Mouse (Mus musculus): Measurements from ENCODE around the gene Tdrkh. TPM values are rescaled to one million over a fixed set of nuclear protein-coding genes. Genes with fewer than 3 reads are reported as not detected.
A peak's percentile ranks its signal among the peaks of the same experiment; 100 is the strongest.

Tdrkh gene
- polyA plus RNA-seq, 1 experiment from 2014 or later, result 45.2 TPM

DNA sequence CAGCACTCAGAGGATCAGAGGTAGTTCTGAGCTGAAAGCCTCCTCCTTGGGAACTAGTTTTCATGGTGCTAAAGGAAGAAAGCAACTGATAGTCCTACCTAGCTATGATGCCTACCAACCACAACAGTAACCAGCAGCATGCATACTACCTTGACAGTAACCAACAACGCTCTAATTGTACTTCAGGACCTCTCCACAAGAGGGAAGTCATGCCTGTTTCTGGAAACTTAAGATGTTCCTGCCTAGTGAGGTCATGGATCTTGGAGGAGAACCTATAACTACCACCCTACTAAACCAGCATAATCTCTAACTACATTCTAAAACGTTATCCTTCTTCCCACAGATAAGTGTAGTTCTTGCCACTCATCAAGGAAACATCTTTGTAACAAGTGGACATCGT is 28.1 kb downstream of the Tdrkh start:
- Histone ChIP-seq H3K4me1 (peaks cover 10% of the 10 kb centered on the region), H3K9me3 (replicated peaks) (no peaks in the 10 kb centered on the region), H3K27ac (replicated peaks) (no peak overlapping the region), H3K36me3 (peaks cover 17% of the 10 kb centered on the region), H3K4me3 (no peak overlapping the region), H3K27me3 (ENCODE audit: low read depth, poor library complexity, severe bottlenecking) (no peaks in the 10 kb centered on the region)
- no peak for DNase-seq (ENCODE audit: low spot score)
- 41% methylated on average over 3 of the region's 3 CpGs for whole genome bisulfite sequencing

DNA sequence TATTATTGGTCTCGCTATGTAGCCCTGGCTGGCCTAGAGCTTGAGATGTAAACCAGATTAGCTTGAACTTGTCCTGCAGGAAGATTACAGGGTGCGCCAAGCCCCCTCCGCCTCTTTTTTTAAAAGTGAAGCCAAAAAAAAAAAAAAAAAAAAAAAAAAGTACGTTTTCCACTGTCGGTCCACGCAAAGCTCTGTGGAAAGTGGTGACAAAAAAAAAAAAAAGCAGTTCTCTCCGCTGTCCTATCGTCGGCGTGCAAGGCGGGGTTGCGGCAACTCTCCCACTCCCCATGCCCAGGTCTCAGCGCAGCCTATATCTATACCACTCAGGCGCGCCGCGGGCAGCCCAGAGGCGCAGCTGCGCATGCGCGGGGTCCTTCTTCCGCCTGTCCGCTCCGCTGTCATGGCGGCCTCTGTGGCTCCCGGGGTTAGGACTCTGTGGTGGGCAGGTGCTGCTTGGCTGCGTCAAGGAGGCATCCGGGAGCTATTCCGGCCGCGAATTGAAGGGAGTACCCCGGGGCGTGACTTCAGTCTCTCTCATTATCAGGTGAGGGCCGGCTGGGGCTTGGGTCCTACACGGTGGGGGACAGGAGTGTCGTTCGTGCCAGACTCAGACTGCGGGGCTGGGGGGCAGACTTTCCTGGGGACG is 30.0 kb downstream of the Tdrkh start, which contains the start of gene Mrpl9:
Mrpl9 (plus strand) TSS at position 368 of the 646 bp plus-strand sequence.
- WGBS, result under 1% methylated on average over 38 of the region's 39 CpGs
- peak; percentile 96 for DNase-seq (ENCODE audit: low spot score)
- H3K27ac ChIP-seq (replicated peaks), result peak within 1 kb of the TSS; percentile 93
- no peaks in the 10 kb centered on the region for H3K9me3 ChIP-seq (replicated peaks)
- H3K4me3 ChIP-seq, result peak within 1 kb of the TSS; percentile 98
- peaks cover 10% of the 10 kb centered on the region for H3K4me1 ChIP-seq
- H3K36me3 ChIP-seq, result peaks cover 36% of the 10 kb centered on the region
- no peaks in the 10 kb centered on the region for H3K27me3 ChIP-seq (ENCODE audit: low read depth, poor library complexity, severe bottlenecking)

- H3K27ac ChIP-seq (replicated peaks), result peak within 1 kb of the TSS; percentile 93
Measured at GRCm38 (mm10) chr3:94443597-94443964, 30.5 kb downstream of the Tdrkh start, which contains the start of gene Oaz3. Oaz3 (minus strand) TSS chr3:94443915.

DNA sequence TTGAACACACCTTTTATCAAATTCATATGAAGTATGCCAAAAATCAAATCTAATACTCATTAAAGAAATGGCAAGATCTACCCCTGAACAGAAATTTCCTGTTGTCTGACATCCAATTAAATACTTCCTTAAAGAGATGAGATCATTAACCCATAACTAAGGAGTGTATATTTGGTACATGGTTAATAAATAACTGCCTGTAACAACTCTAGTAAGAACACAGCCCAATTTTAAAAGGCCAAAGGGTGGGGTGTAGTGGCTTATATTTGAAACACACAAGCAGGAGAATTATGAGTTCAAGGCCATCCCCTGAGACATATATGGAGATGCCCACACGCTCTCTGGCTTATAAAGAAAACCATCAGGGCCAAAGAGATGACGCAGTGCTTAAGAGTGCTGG is 36.3 kb downstream of the Tdrkh start:
- Histone ChIP-seq H3K9me3 (replicated peaks) (no peaks in the 10 kb centered on the region), H3K36me3 (peaks cover 62% of the 10 kb centered on the region), H3K27ac (replicated peaks) (no peak overlapping the region), H3K4me1 (peaks cover 3% of the 10 kb centered on the region), H3K27me3 (ENCODE audit: low read depth, poor library complexity, severe bottlenecking) (no peaks in the 10 kb centered on the region), H3K4me3 (no peak overlapping the region)
- 89% methylated on average over 2 of the region's 2 CpGs for WGBS
- DNase-seq (ENCODE audit: low spot score), result no peak

More at GRCm38 (mm10) chr3:94443597-94443964, 30.5 kb downstream of the Tdrkh start, which contains the start of gene Oaz3:
- H3K4me1 ChIP-seq, result peaks cover 10% of the 10 kb centered on the region
- H3K36me3 ChIP-seq, result peaks cover 41% of the 10 kb centered on the region
- WGBS, result under 1% methylated on average over 24 of the region's 24 CpGs
- H3K9me3 ChIP-seq (replicated peaks), result no peaks in the 10 kb centered on the region
- no peak for DNase-seq (ENCODE audit: low spot score)
- H3K27me3 ChIP-seq (ENCODE audit: low read depth, poor library complexity, severe bottlenecking), result no peaks in the 10 kb centered on the region
- H3K4me3 ChIP-seq, result peak within 1 kb of the TSS; percentile 98

GRCm38 (mm10) chr3:94456529-94457000 is 43.5 kb downstream of the Tdrkh start:
- whole genome bisulfite sequencing, result under 1% methylated on average over 12 of the region's 12 CpGs
- H3K36me3 ChIP-seq, result no peaks in the 10 kb centered on the region
- H3K27me3 ChIP-seq (ENCODE audit: low read depth, poor library complexity, severe bottlenecking), result 0 out of 2 replicates have a peak, but pooled peaks cover 7% of the 10 kb centered on the region
- no peaks in the 10 kb centered on the region for H3K9me3 ChIP-seq (replicated peaks)
- H3K4me1 ChIP-seq, result 0 out of 2 replicates have a peak, but pooled peaks cover 4% of the 10 kb centered on the region
- DNase-seq (ENCODE audit: low spot score), result peak; percentile 87
- no peak overlapping the region for H3K27ac ChIP-seq (replicated peaks)
- peak overlapping the region; percentile 45 for H3K4me3 ChIP-seq

DNA sequence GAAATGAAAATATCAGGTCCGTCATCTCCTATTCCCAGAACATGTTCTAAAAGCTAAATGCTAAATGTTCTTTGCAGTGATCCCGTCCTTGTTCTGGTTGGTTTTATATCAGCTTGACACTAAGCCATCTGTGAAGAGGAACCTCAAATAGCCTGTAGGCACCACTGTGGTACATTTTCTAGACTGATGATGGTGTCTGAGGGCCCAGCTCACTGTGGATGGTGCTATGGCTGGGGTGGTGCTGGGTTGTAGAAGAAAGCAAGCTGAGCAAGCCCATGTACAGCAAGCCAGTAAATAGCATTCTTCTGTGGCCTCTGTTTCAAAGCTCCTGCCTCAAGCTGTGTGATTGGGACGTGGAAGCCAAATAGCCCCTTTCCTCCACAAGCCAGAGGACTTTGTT is 44.0 kb downstream of the Tdrkh start:
- Histone ChIP-seq H3K4me3 (peak overlapping the region; percentile 45; the same call in 1 of the 2 replicates), H3K4me1 (0 out of 2 replicates have a peak, but pooled peaks cover 4% of the 10 kb centered on the region), H3K27ac (replicated peaks) (no peak overlapping the region), H3K9me3 (replicated peaks) (no peaks in the 10 kb centered on the region), H3K27me3 (ENCODE audit: low read depth, poor library complexity, severe bottlenecking) (0 out of 2 replicates have a peak, but pooled peaks cover 7% of the 10 kb centered on the region), H3K36me3 (no peaks in the 10 kb centered on the region)
- WGBS, result 76% methylated on average over 3 of the region's 3 CpGs
- DNase-seq (ENCODE audit: low spot score), result no peak

DNA sequence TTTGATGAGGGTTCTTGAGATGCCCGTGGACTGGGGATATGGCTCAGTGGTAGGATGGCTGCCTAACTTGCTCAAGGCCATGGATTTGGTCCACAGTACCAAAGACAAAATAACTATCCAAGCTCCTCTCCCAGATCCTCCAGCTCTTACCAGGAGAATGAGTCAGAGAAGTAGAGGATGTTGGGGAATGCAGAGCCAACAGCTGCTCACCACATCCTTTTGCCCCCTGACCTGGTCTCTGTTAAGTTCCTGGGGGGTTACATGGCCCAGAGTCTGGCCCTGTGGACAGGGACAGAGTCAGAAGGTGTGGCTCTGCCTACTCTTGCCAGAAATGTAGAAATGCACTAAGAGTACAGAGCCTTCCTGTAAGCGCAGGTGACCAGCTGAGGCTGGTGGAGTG is 46.8 kb downstream of the Tdrkh start:
- Histone ChIP-seq H3K4me1 (peaks cover 20% of the 10 kb centered on the region), H3K27ac (replicated peaks) (no peak overlapping the region; the same call in 1 of the 2 replicates), H3K36me3 (no peaks in the 10 kb centered on the region), H3K27me3 (ENCODE audit: low read depth, poor library complexity, severe bottlenecking) (0 out of 2 replicates have a peak, but pooled peaks cover 7% of the 10 kb centered on the region), H3K9me3 (replicated peaks) (no peaks in the 10 kb centered on the region), H3K4me3 (no peak overlapping the region)
- WGBS, result 92% methylated on average over 2 of the region's 2 CpGs
- no peak for DNase-seq (ENCODE audit: low spot score)

DNA sequence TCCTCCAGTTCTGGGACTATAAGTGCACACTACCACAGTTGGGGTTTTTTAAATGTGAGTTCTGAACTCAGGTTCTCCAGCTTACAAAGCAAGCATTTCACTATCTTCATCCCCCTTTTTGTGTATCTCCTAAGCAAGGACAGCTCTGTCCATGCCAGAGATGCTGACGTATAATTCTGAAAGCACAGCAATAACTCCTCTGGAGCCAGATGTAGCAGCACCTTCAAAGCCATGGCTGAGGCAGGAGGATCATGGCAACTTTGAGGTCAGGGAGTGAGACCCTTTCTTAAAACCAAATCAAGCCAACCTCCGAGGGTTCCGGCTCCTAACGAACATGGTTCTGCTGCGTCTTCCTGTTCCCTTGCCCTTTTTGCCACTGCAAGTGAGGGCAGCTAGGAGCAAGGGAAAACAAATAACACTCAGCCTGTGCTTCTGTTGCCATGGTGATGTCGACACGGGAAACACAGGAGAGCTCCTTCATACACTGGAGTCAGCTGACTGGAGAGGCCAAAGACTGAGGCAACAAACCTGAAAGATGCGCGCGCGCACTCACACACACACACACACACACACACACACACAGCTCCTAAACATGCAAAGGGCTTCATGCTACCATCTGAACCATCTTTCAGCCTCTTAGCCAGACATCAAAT is 51.0 kb downstream of the Tdrkh start:
- 56% methylated on average over 11 of the region's 11 CpGs for WGBS
- Histone ChIP-seq H3K27ac (replicated peaks) (peak overlapping the region; percentile 38), H3K36me3 (no peaks in the 10 kb centered on the region), H3K4me3 (no peak overlapping the region), H3K27me3 (ENCODE audit: low read depth, poor library complexity, severe bottlenecking) (no peaks in the 10 kb centered on the region), H3K4me1 (peaks cover 29% of the 10 kb centered on the region), H3K9me3 (replicated peaks) (no peaks in the 10 kb centered on the region)
- peak; percentile 57 for DNase-seq (ENCODE audit: low spot score)

GRCm38 (mm10) chr3:94465632-94466430 is 52.8 kb downstream of the Tdrkh start:
- no peak overlapping the region for H3K4me3 ChIP-seq
- no peak for DNase-seq (ENCODE audit: low spot score)
- H3K27me3 ChIP-seq (ENCODE audit: low read depth, poor library complexity, severe bottlenecking), result no peaks in the 10 kb centered on the region
- peaks cover 31% of the 10 kb centered on the region for H3K4me1 ChIP-seq
- H3K9me3 ChIP-seq (replicated peaks), result no peaks in the 10 kb centered on the region
- WGBS, result 51% methylated on average over 13 of the region's 13 CpGs
- H3K27ac ChIP-seq (replicated peaks), result peak overlapping the region; percentile 71
- no peaks in the 10 kb centered on the region for H3K36me3 ChIP-seq

- peaks cover 44% of the 10 kb centered on the region for H3K4me1 ChIP-seq
- H3K36me3 ChIP-seq, result no peaks in the 10 kb centered on the region
- no peaks in the 10 kb centered on the region for H3K9me3 ChIP-seq (replicated peaks)
- H3K27ac ChIP-seq (replicated peaks), result peak overlapping the region; percentile 17; the same call in 1 of the 2 replicates
- H3K27me3 ChIP-seq (ENCODE audit: low read depth, poor library complexity, severe bottlenecking), result no peaks in the 10 kb centered on the region
- DNase-seq (ENCODE audit: low spot score), result no peak
- H3K4me3 ChIP-seq, result no peak overlapping the region
- 54% methylated on average over 3 of the region's 3 CpGs for WGBS
Measured at GRCm38 (mm10) chr3:94468931-94469330, 55.9 kb downstream of the Tdrkh start.

DNA sequence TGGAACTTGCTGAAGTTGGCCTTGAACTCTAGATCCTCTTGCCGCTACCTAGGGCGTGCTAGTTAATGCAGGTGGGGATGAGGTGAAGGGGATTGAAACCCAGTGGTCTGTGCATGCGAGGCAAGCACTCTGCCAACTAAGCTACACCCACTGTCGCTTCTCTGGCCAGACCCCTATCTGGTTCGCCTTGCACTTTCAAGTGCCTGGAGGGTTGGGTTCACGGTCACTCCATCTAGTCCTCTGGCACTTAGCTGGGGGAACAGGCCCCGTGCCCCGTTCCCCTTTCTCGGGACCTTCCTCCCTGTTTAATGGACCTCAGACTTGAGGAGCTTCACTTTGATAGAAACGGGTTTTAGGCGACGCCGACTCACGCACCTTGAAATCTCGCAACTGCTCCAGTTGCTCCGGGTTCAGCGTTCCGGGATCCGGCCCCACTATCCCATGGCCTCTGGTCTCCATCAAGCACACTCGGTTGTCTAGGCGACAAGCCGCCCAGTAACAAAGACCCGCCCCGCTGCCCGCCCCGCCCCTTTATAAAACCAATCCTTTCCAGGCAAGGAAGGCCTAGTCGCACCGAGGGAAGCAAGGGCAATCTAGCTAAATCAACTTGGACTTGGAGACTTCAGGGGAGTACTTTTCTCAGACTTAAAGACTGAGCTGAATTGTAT is 59.5 kb downstream of the Tdrkh start:
- DNase-seq (ENCODE audit: low spot score), result peak; percentile 85
- peaks cover 48% of the 10 kb centered on the region for H3K4me1 ChIP-seq
- no peaks in the 10 kb centered on the region for H3K9me3 ChIP-seq (replicated peaks)
- H3K27ac ChIP-seq (replicated peaks), result peak overlapping the region; percentile 78
- no peaks in the 10 kb centered on the region; the same call in 1 of the 2 replicates for H3K27me3 ChIP-seq (ENCODE audit: low read depth, poor library complexity, severe bottlenecking)
- WGBS, result 9% methylated on average over 28 of the region's 28 CpGs
- H3K4me3 ChIP-seq, result peak overlapping the region; percentile 50
- H3K36me3 ChIP-seq, result no peaks in the 10 kb centered on the region

- Histone ChIP-seq H3K27ac (replicated peaks) (peak overlapping the region; percentile 78), H3K4me3 (peak overlapping the region; percentile 50; the same call in 1 of the 2 replicates), H3K27me3 (ENCODE audit: low read depth, poor library complexity, severe bottlenecking) (peaks cover 3% of the 10 kb centered on the region; the same call in 1 of the 2 replicates), H3K9me3 (replicated peaks) (no peaks in the 10 kb centered on the region), H3K36me3 (no peaks in the 10 kb centered on the region), H3K4me1 (peaks cover 53% of the 10 kb centered on the region)
- DNase-seq (ENCODE audit: low spot score), result no peak
- 56% methylated on average over 10 of the region's 10 CpGs for WGBS
Measured at GRCm38 (mm10) chr3:94473115-94473505, 60.0 kb downstream of the Tdrkh start.

Data from midbrain, embryonic 10.5 days (tissue).